Mouse (Mus musculus) myocyte (in vitro differentiated cells): ENCODE data around the gene Otop2. TPM values are rescaled to one million over a fixed set of nuclear protein-coding genes. Genes with fewer than 3 reads are reported as not detected.
A peak's percentile ranks its signal among the peaks of the same experiment; 100 is the strongest.

Experiments
- H3K27me3 ChIP-seq: one replicate; pipeline ENCODE4 v1.6.1; 2011; ENCODE audit not compliant: control insufficient read depth, insufficient read depth, insufficient read length
- H3K36me3 ChIP-seq: one replicate; pipeline ENCODE4 v1.6.1; 2011; ENCODE audit not compliant: control insufficient read depth, insufficient read depth
- H3K4me2 ChIP-seq: one replicate; pipeline ENCODE4 v1.6.1; 2011; ENCODE audit warnings: low read depth, control low read depth
- H3K4me3 ChIP-seq: one replicate; pipeline ENCODE4 v1.5.1; 2011; ENCODE audit warnings: mild to moderate bottlenecking, control low read depth, moderate library complexity
- H3K79me2 ChIP-seq: one replicate; pipeline ENCODE4 v1.6.1; 2011; ENCODE audit not compliant: control insufficient read depth, insufficient read depth
- H3ac ChIP-seq: one replicate; pipeline ENCODE4 v1.6.1; 2011; ENCODE audit not compliant: control insufficient read depth, insufficient read length
- CEBPB ChIP-seq: IDR thresholded peaks from 2 replicates; pipeline ENCODE4 v1.6.1; 2011; ENCODE audit warnings: mild to moderate bottlenecking, moderate library complexity; ENCODE audit not compliant: poor library complexity, insufficient read depth, severe bottlenecking
- E2F4 ChIP-seq: IDR thresholded peaks from one replicate; pipeline ENCODE4 v1.6.1; 2011; ENCODE audit warnings: mild to moderate bottlenecking, control low read depth, moderate library complexity; ENCODE audit not compliant: insufficient read depth
- MAX ChIP-seq: IDR thresholded peaks from one replicate; pipeline ENCODE4 v1.6.1; 2011; ENCODE audit warnings: low read depth, mild to moderate bottlenecking, control low read depth
- MYOD1 ChIP-seq, 3 experiments: IDR thresholded peaks; one replicate each; pipeline ENCODE4 v1.6.1; 2011; ENCODE audit warnings: control low read depth in 2 of 3, low read depth in 2 of 3, mild to moderate bottlenecking in 2 of 3, moderate library complexity in 1 of 3; ENCODE audit not compliant: insufficient read length in 2 of 3, control insufficient read depth in 1 of 3
- MYOG ChIP-seq, 3 experiments: IDR thresholded peaks; one replicate each; pipeline ENCODE4 v1.6.1; 2011; ENCODE audit warnings: control low read depth in 2 of 3, low read depth in 2 of 3, mild to moderate bottlenecking in 2 of 3; ENCODE audit not compliant: insufficient read length in 2 of 3, control insufficient read depth in 1 of 3, insufficient read depth in 1 of 3
- POLR2A ChIP-seq: IDR thresholded peaks from one replicate; pipeline ENCODE4 v1.6.1; 2011; ENCODE audit warnings: low read depth, mild to moderate bottlenecking, control low read depth, moderate library complexity; ENCODE audit not compliant: insufficient read length
- POLR2AphosphoS2 ChIP-seq: IDR thresholded peaks from one replicate; pipeline ENCODE4 v1.6.1; 2011; ENCODE audit warnings: low read depth, control low read depth; ENCODE audit not compliant: insufficient read length
- REST ChIP-seq: IDR thresholded peaks from one replicate; pipeline ENCODE4 v1.6.1; 2011; ENCODE audit warnings: mild to moderate bottlenecking, control low read depth, moderate library complexity; ENCODE audit not compliant: insufficient read depth, insufficient read length
- SRF ChIP-seq: IDR thresholded peaks from one replicate; pipeline ENCODE4 v1.6.1; 2011; ENCODE audit warnings: low read depth; ENCODE audit not compliant: control insufficient read depth, insufficient read length
- TCF12 ChIP-seq: IDR thresholded peaks from one replicate; pipeline ENCODE4 v1.6.1; 2011; ENCODE audit warnings: mild to moderate bottlenecking, control low read depth; ENCODE audit not compliant: poor library complexity, insufficient read depth, severe bottlenecking
- TCF3 ChIP-seq: IDR thresholded peaks from one replicate; pipeline ENCODE4 v1.6.1; 2011; ENCODE audit warnings: low read depth, control low read depth; ENCODE audit not compliant: insufficient read length
- USF1 ChIP-seq: IDR thresholded peaks from one replicate; pipeline ENCODE4 v1.6.1; 2011; ENCODE audit warnings: low read depth, mild to moderate bottlenecking, control low read depth, moderate library complexity
- polyA plus RNA-seq: library from polyadenylated mRNA; unstranded; fragments of >200 nt; fragmentation: generic; extraction: Trizol; gene quantifications from one replicate; pipeline ENCODE4 v1.2.1, GENCODE M21; 2012; ENCODE audit warnings: missing spikeins

Otop2 gene
- polyA plus RNA-seq, 1 experiment: 0.01 TPM

- H3K79me2 ChIP-seq: no peaks in the 10 kb centered on the region
- TF ChIP-seq TCF12 (peak; percentile 18), MYOG (IDR thresholded peaks at IDR 0.05; ENCODE audit: control insufficient read depth in 1 of 3, insufficient read depth in 1 of 3, insufficient read length in 2 of 3, low read depth in 2 of 3) (no peak), CEBPB (peak; percentile 73), MYOD1 (IDR thresholded peaks at IDR 0.05; ENCODE audit: control insufficient read depth in 1 of 3, insufficient read length in 2 of 3, low read depth in 2 of 3) (peak in 1 of 3 experiments; percentile 25)
- no peak overlapping the region for H3ac ChIP-seq
- no peaks in the 10 kb centered on the region for H3K36me3 ChIP-seq
- H3K4me2 ChIP-seq: peak overlapping the region; percentile 63
- H3K27me3 ChIP-seq: no peaks in the 10 kb centered on the region
- no peak overlapping the region for H3K4me3 ChIP-seq
These were observed 16.0 kb upstream of the Otop2 start for GRCm38 (mm10) chr11:115290919-115291318.

DNA sequence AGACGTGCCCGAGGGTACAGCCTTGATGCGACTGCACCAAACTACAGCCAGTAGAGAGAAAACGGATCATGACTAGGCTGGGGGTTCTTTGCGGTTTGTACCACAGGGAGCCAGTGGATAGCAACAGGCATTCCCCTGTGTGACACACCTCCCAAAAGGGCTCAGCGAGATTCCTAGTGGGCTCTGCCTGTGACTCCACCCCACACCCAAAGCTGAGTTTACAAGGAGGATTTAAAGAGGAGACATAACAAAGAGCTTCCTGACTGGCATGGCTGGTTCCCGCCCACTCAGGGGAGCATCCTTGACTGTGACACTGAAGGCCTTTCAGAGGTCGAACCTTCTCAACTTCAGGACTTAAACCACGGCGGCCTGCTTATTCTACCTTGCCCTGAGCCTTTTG, 15.5 kb upstream of the Otop2 start:
- Histone ChIP-seq H3ac (no peak overlapping the region), H3K4me2 (peak overlapping the region; percentile 63), H3K4me3 (no peak overlapping the region), H3K36me3 (no peaks in the 10 kb centered on the region), H3K79me2 (no peaks in the 10 kb centered on the region), H3K27me3 (no peaks in the 10 kb centered on the region)
- TF ChIP-seq E2F4 (no peak), TCF12 (no peak), MYOG (IDR thresholded peaks at IDR 0.05; ENCODE audit: control insufficient read depth in 1 of 3, insufficient read depth in 1 of 3, insufficient read length in 2 of 3, low read depth in 2 of 3) (peak in 1 of 3 experiments; percentile 26), POLR2A (no peak), POLR2AphosphoS2 (no peak), CEBPB (no peak)

DNA sequence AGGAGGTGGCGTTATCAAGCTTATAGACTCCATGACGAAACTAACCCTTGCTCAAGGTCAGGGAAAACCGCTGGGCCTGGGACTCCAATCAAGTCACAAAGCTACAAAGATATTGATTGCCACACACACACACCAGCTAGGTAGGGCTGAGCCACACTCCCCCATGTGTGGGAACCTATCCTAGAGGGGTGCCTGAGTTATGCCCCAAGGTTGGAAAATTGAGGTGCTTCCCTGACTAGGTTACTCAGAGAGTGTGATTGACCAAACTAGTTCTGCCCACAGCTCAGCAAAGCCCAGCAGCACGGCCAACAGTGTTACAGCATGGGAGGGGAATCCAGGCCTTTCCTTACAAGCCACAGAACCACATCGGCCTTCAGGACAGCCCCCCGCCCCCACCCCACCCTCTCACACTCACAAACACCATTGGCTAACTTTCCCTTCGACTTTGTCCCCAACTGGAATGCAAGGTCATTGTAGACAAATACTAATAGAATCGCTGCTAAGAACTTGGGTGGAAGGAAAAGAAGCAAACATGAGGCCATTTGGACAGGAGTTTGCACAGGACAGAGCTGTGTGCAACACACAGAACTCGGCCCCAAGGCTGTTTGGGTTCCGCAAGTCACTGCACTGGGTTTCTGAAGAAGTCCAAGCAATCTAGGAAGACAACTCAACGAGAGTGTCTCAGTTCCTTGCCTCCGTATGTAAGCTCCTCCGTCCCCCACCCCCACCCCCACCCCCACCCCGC, 14.2 kb upstream of the Otop2 start:
- H3K79me2 ChIP-seq: no peaks in the 10 kb centered on the region
- H3ac ChIP-seq: no peak overlapping the region
- H3K4me3 ChIP-seq: no peak overlapping the region
- H3K27me3 ChIP-seq: no peaks in the 10 kb centered on the region
- TF ChIP-seq MYOD1 (IDR thresholded peaks at IDR 0.05; ENCODE audit: control insufficient read depth in 1 of 3, insufficient read length in 2 of 3, low read depth in 2 of 3): no peak
- no peak for TF ChIP-seq MYOG (IDR thresholded peaks at IDR 0.05; ENCODE audit: control insufficient read depth in 1 of 3, insufficient read depth in 1 of 3, insufficient read length in 2 of 3, low read depth in 2 of 3)
- TF ChIP-seq SRF: no peak
- no peak for TF ChIP-seq REST
- TF ChIP-seq MAX: no peak
- TF ChIP-seq E2F4: no peak
- no peaks in the 10 kb centered on the region for H3K36me3 ChIP-seq
- no peak overlapping the region for H3K4me2 ChIP-seq

- Histone ChIP-seq H3K27me3 (no peaks in the 10 kb centered on the region), H3K4me3 (no peak overlapping the region), H3ac (no peak overlapping the region), H3K79me2 (no peaks in the 10 kb centered on the region), H3K36me3 (no peaks in the 10 kb centered on the region), H3K4me2 (no peak overlapping the region)
- TF ChIP-seq REST (no peak), E2F4 (no peak), TCF12 (no peak), SRF (no peak), USF1 (no peak), MYOD1 (IDR thresholded peaks at IDR 0.05; ENCODE audit: control insufficient read depth in 1 of 3, insufficient read length in 2 of 3, low read depth in 2 of 3) (no peak), MAX (no peak), MYOG (IDR thresholded peaks at IDR 0.05; ENCODE audit: control insufficient read depth in 1 of 3, insufficient read depth in 1 of 3, insufficient read length in 2 of 3, low read depth in 2 of 3) (no peak)
These were observed 11.0 kb upstream of the Otop2 start for GRCm38 (mm10) chr11:115295939-115296338.

DNA sequence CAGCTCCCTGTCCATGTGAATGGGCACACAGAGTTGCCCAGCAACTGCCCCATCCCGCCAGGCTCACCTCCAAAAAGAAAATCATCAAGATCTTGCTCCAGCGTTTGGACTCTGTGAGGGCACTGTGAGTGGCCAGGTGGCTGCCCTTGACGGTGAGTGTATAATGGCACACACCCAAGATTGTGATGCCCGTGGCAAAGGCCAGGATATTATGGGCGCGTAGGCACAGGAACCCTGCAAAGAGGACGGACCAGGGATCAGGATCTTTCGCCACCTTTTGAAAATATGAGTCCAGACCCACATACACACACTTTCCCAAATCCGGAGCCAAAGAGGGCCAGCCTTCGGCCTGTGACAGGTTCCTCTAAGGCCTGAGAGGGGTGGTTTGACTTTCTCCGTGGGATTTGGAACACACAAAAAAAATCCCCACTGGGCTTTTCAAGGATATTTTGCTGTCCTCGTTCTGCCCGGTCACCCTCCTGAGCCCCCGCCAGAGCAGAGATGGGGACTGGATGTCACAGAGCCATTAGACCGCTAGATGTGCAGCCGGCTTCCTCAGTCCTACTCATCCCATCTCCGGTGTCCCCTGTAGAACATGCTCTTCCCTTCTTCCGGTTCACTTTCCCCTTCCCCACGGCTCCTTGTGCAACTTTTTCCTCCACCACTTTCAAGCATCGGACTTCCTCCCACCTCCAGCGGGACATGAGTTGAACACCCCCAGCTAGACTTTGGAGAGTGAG, 10.3 kb upstream of the Otop2 start:
- Histone ChIP-seq H3ac (no peak overlapping the region), H3K27me3 (no peaks in the 10 kb centered on the region), H3K79me2 (no peaks in the 10 kb centered on the region), H3K4me3 (no peak overlapping the region), H3K4me2 (no peak overlapping the region), H3K36me3 (no peaks in the 10 kb centered on the region)
- TF ChIP-seq MAX (no peak), SRF (no peak), POLR2AphosphoS2 (no peak), E2F4 (no peak), MYOG (IDR thresholded peaks at IDR 0.05; ENCODE audit: control insufficient read depth in 1 of 3, insufficient read depth in 1 of 3, insufficient read length in 2 of 3, low read depth in 2 of 3) (no peak), MYOD1 (IDR thresholded peaks at IDR 0.05; ENCODE audit: control insufficient read depth in 1 of 3, insufficient read length in 2 of 3, low read depth in 2 of 3) (no peak), REST (no peak), TCF12 (no peak), POLR2A (no peak), USF1 (no peak), TCF3 (no peak)
